Mouse (Mus musculus) CD4-positive, CD25-positive, alpha-beta regulatory T cell, adult 9 weeks (primary cell): Measurements from ENCODE around the gene Acsm4. TPM values are rescaled to one million over a fixed set of nuclear protein-coding genes. Genes with fewer than 3 reads are reported as not detected.

Experiments
- polyA plus RNA-seq: library from polyadenylated mRNA; unstranded; fragments of 100-300 nt; shearing (Covaris generic); gene quantifications from one replicate; pipeline ENCODE4 v1.2.1, GENCODE M21; 2017

Gene Acsm4
- not detected for polyA plus RNA-seq

GRCm38 (mm10) chr7:119689726-119690125 is at the start of gene Acsm4:
Gene Acsm4 (plus strand): TSS chr7:119690026.

GRCm38 (mm10) chr7:119720253-119720946 is 30.6 kb downstream of the Acsm4 start, which contains the start of gene Thumpd1:
Gene Thumpd1 (minus strand): TSS chr7:119720798.

GRCm38 (mm10) chr7:119760527-119760951 is 70.7 kb downstream of the Acsm4 start, which contains the start of gene Acsm3:
Gene Acsm3 (plus strand): TSS chr7:119760923.

Other genes starting within 250 kb of the Acsm4 start
- gene Gp2, start 230.7 kb upstream of the Acsm4 start, polyA plus RNA-seq: not detected
- gene Umod, start 210.7 kb upstream of the Acsm4 start, polyA plus RNA-seq: not detected
- not detected for gene Acsm5, start 170.6 kb upstream of the Acsm4 start, polyA plus RNA-seq
- gene Pdilt, start 166.5 kb upstream of the Acsm4 start, polyA plus RNA-seq: not detected
- gene Acsm2, start 135.7 kb upstream of the Acsm4 start, polyA plus RNA-seq: not detected
- gene Acsm1, start 83.0 kb upstream of the Acsm4 start, polyA plus RNA-seq: not detected
- gene Thumpd1, start 30.8 kb downstream of the Acsm4 start, polyA plus RNA-seq: 83.9 TPM
- not detected for gene Acsm3, start 70.9 kb downstream of the Acsm4 start, polyA plus RNA-seq
- 47.8 TPM for gene Rexo5, start 104.0 kb downstream of the Acsm4 start, polyA plus RNA-seq
- gene Eri2, start 104.0 kb downstream of the Acsm4 start, polyA plus RNA-seq: 17.8 TPM
- 17.7 TPM for gene Lyrm1, start 205.8 kb downstream of the Acsm4 start, polyA plus RNA-seq
- gene Dcun1d3, start 206.3 kb downstream of the Acsm4 start, polyA plus RNA-seq: 16.2 TPM